Mouse (Mus musculus) cortical plate, adult 2 months (tissue): ENCODE results near the gene Dlg2. TPM values are rescaled to one million over a fixed set of nuclear protein-coding genes. Genes with fewer than 3 reads are reported as not detected.

Experiments
- H3K27ac ChIP-seq: fragments of 200-500 bp; 2 replicates; pipeline ENCODE4 v1.5.1; 2012; ENCODE audit warnings: low read length, control low read depth, inconsistent platforms; ENCODE audit not compliant: insufficient read depth
- H3K4me1 ChIP-seq: fragments of 200-500 bp; 2 replicates; pipeline ENCODE4 v1.6.1; 2011; ENCODE audit warnings: low read length; ENCODE audit not compliant: control insufficient read depth, insufficient read depth
- H3K4me3 ChIP-seq: fragments of 200-500 bp; 2 replicates; pipeline ENCODE4 v1.5.1; 2011; ENCODE audit warnings: mild to moderate bottlenecking, low read length, control low read depth; ENCODE audit not compliant: insufficient read depth
- CTCF ChIP-seq: fragments of 200-500 bp; IDR thresholded peaks from 2 replicates; pipeline ENCODE4 v1.5.1; 2011; ENCODE audit warnings: mild to moderate bottlenecking, control low read depth, low read length; ENCODE audit not compliant: insufficient read depth; ENCODE audit errors: extremely low read depth
- POLR2A ChIP-seq: fragments of 200-500 bp; IDR thresholded peaks from 2 replicates; pipeline ENCODE4 v1.6.1; 2011; ENCODE audit warnings: mild to moderate bottlenecking, low read length, control low read depth; ENCODE audit not compliant: insufficient read depth; ENCODE audit errors: extremely low read depth
- polyA plus RNA-seq: library from polyadenylated mRNA; depleted of rRNA; stranded (reverse); fragments of >200 nt; gene quantifications from 2 replicates; pipeline ENCODE4 v1.2.3, GENCODE M21; 2012

Gene Dlg2
- polyA plus RNA-seq, 1 experiment, result 139 TPM

DNA sequence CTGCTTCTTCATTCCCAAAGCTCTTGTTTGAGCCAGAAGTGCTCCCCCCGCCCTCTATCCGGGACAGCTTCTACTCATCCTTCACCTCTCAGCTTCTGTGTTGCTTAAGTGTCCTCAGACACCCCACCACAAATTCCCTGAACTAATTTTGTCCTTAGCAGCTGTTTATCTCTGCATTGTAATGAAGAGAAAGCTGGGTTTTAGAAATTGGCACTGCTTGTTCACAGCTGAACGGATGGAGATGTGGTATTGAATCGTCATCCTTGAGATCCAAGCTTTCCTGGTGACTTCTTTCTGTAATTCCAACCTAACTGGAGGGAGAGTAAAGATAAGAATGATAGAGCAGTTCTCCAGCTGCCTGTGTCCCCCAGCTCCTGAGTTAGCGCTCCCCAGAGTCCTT lies 834.7 kb downstream of the Dlg2 start:
- Histone ChIP-seq H3K27ac (peak overlapping the region; percentile 19; the same call in 1 of the 2 replicates), H3K4me1 (peaks cover 5% of the 10 kb centered on the region), H3K4me3 (no peak overlapping the region)
- no peak for TF ChIP-seq CTCF
- TF ChIP-seq POLR2A, result no peak

DNA sequence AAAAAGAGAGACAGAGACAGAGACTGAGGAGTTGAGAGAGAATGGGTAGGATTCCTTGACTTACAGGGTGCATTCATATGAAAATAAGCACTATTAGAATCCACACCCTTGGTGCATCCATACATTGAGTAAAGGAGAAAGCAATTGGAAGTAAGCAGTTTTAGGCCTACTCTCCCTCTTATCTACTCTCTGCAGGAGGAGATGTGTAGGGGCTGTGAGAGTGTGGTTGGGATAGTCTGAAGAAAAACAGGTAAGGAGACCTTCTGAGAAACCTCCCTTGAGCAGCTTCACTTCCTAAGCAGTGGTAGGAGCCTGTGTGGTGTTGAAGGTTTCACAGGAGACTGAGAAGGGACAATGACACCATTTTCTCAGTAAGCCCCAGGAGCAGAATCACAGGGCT lies 868.6 kb downstream of the Dlg2 start:
- TF ChIP-seq CTCF (no peak), POLR2A (no peak)
- no peak overlapping the region for H3K27ac ChIP-seq

DNA sequence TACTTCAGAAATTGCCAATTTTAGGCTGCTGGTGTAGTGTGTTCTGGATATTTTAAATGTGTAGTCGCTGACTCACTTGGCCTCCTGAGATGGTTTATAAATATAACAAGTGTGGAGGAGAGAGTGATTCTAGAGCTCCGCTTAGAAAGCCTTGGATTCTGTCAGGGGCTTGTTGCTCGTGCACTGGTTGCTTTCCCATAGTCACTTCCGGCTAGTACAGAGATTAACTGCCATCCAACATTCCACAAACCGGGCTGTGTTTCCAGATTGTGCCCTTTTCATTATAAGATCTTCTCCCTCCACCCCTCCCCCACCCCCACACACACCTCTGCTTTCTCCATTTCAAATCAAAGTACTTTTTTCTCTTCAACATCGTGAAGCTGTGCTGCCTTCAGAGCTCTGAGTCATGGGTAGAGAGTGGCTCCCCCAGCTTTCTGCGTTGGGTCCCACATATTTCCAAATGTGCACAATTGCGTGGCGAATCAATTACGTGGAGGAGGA lies 893.4 kb downstream of the Dlg2 start:
- no peak overlapping the region for H3K4me3 ChIP-seq
- peaks cover 3% of the 10 kb centered on the region; the same call in 1 of the 2 replicates for H3K4me1 ChIP-seq
- TF ChIP-seq CTCF (no peak), POLR2A (no peak)
- H3K27ac ChIP-seq, result no peak overlapping the region

More for the DNA sequence above, 868.6 kb downstream of the Dlg2 start:
- Histone ChIP-seq H3K4me3 (no peak overlapping the region), H3K4me1 (no peaks in the 10 kb centered on the region; the same call in 1 of the 2 replicates)

DNA sequence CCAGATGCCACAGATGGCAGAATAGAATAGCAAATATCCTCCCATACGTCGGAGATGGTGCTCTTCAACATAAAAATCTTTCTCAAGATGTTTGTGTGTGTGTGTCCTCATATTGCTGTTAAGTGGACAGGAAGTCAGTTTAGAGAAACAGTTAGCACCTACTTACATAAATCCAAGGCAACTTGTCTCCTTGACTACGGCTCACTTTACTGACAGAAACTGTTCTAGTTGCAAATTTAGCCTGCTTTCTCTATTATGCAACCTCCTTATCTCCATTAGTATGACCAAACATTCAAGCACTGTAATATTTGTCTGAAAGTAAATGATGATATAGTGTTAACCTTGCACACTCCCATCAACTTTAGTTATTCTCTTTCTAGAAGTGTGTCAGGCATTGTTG lies 905.8 kb downstream of the Dlg2 start:
- TF ChIP-seq POLR2A, result no peak
- no peak for TF ChIP-seq CTCF
- peaks cover 4% of the 10 kb centered on the region for H3K4me1 ChIP-seq
- H3K4me3 ChIP-seq, result no peak overlapping the region
- peak overlapping the region; percentile 77 for H3K27ac ChIP-seq

DNA sequence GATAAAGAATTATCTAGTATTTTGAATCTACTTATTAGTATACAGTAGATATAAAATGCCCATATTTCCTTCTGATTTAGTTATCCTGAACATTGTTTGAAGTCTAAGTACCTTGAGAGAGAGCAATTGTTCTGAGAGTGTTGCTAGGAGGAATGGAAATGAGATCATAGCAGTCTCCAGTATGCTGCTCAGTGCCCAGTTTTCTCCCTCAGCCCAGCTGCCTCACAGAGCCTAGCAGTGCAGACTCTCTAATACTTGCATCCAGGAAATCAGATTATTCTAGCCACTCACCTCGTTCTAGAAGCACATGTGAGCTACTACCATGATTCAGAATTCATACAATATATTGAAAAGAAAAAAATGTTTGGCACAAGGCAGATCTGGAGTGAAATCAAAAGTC lies 907.4 kb downstream of the Dlg2 start:
- no peak for TF ChIP-seq CTCF
- no peak for TF ChIP-seq POLR2A
- H3K4me3 ChIP-seq, result no peak overlapping the region
- H3K4me1 ChIP-seq, result peaks cover 5% of the 10 kb centered on the region
- H3K27ac ChIP-seq, result no peak overlapping the region

DNA sequence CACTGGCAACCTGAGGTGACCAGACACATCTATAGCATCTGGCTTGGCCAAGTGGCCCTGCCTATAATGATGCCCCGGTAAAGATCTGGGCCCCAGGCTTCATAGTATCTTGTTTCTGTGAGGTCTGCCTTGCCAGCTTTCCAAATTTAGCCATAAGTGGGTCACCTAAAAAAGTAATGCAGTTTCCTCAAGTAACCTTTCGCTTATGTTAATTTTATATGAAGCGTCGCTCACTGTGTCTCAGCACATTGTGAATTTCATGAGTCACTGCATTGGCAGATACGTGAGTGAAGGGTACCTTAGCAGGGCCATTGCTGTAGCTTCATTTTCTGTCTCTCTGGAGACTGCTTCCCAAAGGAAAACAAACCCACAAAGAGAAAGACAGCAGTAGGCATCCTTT lies 912.8 kb downstream of the Dlg2 start:
- Histone ChIP-seq H3K27ac (no peak overlapping the region), H3K4me3 (no peak overlapping the region)

DNA sequence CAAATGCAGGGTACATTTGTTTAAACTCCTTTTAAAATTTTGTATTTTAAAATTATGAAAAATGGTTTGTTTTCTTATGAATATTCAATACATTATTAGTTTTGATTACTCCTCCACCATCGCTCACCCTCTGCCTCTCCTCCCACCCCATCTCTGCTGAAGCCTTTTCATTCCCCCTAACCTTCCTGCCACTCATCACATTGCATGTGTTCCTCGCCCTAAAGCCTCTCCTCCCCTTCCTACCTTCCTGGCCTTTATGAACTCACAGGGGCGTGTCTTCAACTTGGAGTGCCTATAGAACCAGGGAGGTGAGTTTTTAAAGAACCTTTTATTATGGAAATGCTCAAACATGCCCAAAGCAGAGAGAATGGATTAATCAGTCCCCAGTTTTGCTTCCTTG lies 921.4 kb downstream of the Dlg2 start:
- TF ChIP-seq CTCF (no peak), POLR2A (no peak)
- Histone ChIP-seq H3K27ac (no peak overlapping the region), H3K4me1 (no peaks in the 10 kb centered on the region), H3K4me3 (no peak overlapping the region)

More for the DNA sequence above, 912.8 kb downstream of the Dlg2 start:
- H3K4me1 ChIP-seq, result peaks cover 7% of the 10 kb centered on the region
- TF ChIP-seq CTCF, result no peak
- no peak for TF ChIP-seq POLR2A

DNA sequence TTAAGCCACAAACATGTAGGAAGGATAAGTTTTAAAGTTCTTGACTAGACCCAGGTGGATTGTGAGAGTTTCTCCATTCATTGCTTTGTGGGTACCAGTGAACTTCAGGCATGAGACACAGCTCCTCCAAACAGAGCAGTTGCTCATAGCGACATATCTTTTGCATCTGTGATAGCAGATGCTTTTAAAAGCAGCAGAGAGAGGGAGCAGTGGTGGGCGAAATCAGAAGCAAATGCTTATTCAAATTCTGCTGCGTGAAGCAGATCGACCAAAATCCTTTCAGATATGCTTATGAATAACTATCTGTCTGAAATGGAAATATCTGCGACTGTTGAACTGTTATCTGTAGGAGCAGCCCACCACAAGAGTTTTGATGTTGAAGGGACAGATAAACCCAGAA lies 935.6 kb downstream of the Dlg2 start:
- no peak overlapping the region for H3K4me3 ChIP-seq
- no peak for TF ChIP-seq POLR2A
- TF ChIP-seq CTCF, result no peak
- peaks cover 3% of the 10 kb centered on the region; the same call in 1 of the 2 replicates for H3K4me1 ChIP-seq
- H3K27ac ChIP-seq, result peak overlapping the region; percentile 84; the same call in 1 of the 2 replicates

DNA sequence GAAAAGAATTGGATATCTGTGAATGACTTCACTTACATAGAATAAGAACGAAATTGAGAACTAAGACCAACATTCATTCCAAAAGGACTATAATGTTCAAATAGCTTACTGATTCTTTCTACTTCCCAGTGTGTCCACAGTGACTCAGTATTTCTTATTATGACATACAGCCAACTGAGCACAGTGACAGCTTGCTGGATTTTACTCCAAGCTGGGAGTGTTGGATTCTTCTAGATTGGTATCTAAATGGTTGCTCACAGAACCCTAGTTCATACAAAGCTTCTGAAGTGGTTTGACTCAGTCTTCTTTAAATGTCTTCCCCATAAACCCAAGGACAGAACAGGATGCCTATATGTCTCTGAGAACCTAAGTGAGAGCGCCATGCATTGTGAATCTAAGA lies 937.7 kb downstream of the Dlg2 start:
- peak overlapping the region; percentile 21; the same call in 1 of the 2 replicates for H3K27ac ChIP-seq
- TF ChIP-seq POLR2A (no peak), CTCF (no peak)
- H3K4me1 ChIP-seq, result peaks cover 3% of the 10 kb centered on the region; the same call in 1 of the 2 replicates
- H3K4me3 ChIP-seq, result no peak overlapping the region

DNA sequence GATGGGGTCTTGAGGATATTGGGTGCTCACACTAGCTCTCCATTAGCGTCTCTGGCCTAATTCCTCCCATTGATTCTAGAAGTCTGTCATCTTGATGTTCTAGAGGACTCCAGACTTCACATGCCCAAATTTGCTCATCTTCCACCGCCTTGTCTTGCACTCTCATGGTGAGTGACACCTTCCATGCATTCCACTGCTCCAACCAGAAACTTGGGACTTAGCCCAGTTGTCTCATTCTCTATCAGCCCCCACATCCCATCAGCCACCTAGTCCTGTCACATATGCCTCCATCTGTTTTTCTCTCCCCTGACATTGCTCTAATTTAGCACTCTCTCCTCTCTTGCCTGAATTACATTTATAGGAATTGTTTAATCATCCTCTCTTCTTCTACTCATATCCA lies 938.3 kb downstream of the Dlg2 start:
- TF ChIP-seq POLR2A (no peak), CTCF (no peak)
- Histone ChIP-seq H3K27ac (0 out of 2 replicates have a peak overlapping the region, but pooled peaks have one; percentile 21), H3K4me1 (peaks cover 3% of the 10 kb centered on the region; the same call in 1 of the 2 replicates), H3K4me3 (no peak overlapping the region)

DNA sequence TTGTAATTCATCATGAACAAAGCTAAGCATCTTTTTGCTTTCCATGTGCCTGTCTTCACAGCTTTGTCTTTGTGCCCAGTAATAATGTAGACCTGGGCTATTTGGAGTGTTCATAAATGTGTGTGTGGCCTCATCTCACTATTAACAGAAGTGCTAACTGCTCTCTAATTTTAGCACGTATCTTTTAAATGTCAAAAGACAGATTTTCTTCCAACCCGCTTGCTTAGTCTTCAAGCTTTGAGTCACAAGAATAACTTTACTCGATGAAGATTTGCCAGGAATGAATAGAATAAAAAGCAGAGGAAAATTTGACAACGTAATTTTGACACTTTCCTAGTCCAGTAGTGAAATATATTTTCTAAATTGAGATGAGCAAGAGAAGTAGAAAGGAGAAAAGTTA lies 943.7 kb downstream of the Dlg2 start:
- H3K4me3 ChIP-seq, result no peak overlapping the region
- TF ChIP-seq CTCF, result no peak
- TF ChIP-seq POLR2A, result no peak
- no peak overlapping the region for H3K27ac ChIP-seq
- H3K4me1 ChIP-seq, result peaks cover 4% of the 10 kb centered on the region; the same call in 1 of the 2 replicates
